Mouse (Mus musculus) adrenal gland, postnatal 36 days (tissue): Measurements from ENCODE around the gene Gng7. TPM values are rescaled to one million over a fixed set of nuclear protein-coding genes. Genes with fewer than 3 reads are reported as not detected.

Source experiments
- DNase-seq, 2 experiments: peaks; one replicate each; pipeline ENCODE4 v3.0.0; 2021; ENCODE audit warnings: mixed read lengths in 1 of 2
- total RNA-seq, 2 experiments: library from RNA; stranded (reverse); gene quantifications; 2 replicates each; pipeline ENCODE4 v1.2.3; 2021

Gng7 gene
- total RNA-seq, 2 experiments from 2014 or later: 6.4 to 6.7 TPM

DNA sequence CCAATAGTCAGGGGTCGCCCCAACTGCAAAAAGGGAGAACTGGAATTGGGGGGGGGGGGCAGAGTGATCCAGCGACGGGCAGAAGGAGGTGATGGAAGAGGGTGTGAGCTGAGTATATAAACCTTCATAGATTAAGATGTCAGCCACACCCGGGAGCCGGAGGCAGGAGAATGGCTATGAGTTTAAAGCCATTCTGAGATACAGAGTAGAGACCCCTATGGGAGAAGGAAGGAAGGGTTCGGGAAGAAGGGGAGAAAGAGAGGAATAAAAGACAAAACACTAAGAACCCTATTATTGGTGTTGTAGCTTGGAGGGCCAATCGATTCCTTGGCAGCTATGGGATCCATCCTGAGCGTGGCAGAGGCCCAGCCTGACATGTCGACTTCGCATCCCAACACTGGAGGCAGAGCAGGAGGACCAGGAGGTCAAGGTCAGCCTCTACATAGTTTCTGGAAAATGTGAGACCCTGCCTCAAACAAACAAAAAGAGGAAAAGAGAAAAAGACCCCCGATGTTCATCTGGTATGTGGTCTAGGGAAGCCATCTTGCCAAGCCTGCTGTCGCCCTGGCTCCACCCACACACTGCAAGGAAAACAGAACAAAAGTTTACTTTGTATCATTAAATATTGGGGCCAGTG, 11.0 kb upstream of the Gng7 start, which contains the start of gene Diras1:
TSS of gene Diras1 (minus strand) at position 24 of the 637 bp plus-strand sequence.
- DNase-seq: no peak

DNA sequence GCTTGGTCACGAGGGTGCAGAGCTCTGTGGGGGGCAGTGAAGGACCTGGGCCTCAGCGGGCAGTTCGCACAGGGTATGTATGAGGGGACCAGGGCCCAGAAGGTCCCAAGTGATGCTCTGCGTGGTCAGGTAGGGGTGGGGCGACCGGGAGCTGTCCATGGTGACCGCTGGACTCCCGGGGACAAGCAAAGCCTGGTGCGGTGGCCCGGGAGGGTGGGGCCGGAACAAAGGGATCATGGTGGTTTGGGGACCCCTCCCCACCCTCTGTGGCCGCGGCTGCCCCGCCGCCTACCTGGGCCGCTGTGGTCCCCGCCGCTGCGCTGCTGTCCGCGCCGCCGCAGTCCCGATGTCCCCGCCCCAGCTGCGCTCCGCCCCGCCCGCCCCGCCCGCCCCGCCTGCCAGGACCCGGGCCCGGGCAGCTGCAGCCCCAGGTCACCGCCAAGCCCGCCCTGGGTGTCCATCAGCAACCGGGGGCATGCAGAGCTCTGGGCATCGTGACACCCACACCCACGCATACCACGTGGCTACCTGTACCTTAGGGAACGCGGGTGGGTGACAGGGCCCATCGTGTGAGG, 10.4 kb upstream of the Gng7 start:
- peak; percentile 38 to 53 for DNase-seq

DNA sequence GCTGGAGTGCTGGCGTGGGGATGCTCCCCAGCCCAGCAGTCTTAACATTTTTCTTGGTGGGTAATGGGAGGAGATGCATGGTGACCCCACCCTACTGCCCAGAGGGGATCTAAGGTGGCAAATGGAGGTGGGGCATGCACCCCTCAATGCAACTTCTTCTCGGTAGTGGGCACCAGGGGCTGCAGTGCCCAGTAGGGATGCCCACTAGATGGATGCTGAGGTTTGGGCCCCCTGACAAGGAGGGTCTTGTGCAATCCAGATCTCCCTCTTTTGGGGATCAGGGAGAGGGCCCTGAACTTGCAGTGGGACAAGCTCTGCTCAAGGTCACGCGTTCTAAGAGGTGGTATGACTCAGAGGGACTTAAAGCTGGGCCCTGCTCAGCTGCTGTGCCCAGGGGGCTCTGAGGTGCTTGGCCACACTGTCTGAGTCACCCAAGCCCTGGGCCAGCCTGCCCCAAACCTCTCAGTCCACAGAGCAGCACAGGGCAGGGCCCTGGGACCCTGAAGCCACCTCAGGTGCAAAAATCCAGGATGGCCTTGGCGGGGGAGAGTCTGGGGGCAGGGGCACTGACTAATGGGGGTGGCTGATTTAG, 9.7 kb upstream of the Gng7 start:
- no peak for DNase-seq

DNA sequence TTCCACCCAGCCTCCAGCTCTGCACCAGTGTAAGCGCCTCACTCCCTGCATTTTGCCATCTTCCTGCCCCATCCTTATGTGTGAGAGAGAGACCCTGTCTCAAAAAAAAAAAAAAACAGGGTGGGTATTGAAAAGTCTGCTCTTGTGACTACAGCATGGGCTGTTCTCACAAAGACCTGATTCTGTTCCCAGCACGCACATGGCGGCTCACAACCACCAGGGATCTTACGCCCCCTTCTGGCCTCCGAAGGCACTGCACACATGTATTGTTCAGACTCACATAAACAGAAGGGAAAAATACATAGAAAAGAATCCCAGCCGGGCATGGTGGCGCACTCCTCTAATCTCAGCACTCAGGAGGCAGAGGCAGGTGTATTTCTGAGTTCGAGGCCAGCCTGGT, 8.0 kb upstream of the Gng7 start:
- no peak for DNase-seq

DNA sequence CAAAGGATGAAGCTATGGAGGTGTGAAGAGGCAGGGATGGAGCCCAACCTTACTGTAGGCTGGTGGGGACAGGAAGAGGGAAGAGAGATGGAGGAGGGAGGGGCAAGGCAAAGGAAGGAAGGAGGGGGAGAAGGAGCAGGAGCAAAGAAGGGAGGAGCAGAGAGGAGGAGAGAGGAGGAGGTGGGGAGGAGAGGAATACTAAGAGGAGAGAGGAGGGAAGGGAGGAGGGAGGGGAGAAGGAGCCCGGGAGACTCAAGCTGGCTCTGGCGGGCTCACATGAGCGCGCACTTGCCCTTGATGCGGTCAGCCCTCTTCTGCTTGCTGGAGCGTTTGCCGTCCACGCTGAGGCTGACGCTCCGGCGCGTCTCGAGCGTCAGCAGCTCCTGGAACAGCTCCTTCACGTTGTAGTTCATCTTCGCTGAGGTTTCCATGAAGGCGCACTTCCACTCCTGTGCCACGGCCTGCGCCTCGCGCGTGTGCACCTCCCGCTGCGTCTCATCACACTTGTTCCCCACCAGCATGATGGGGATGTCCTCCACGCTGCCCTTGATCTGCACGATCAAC, 6.9 kb upstream of the Gng7 start:
- DNase-seq: no peak

DNA sequence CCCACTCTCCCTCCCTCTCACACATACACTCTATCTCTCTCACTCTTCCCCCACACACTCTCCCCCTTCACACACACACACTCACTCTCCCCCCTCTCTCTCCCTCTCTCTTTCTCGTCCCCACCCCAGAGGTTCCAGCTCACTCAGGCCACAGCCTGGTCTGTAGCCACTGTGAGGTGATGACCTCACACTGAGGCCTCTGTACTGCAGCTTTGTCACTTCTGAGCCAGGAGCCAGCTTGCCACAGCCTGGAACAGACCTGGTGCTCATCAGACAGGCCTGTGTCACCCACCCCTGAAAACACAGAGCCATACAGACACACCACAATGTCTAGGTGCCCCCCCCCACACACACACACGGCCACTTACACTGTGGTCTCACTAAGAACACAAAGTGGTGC, 5.5 kb upstream of the Gng7 start:
- DNase-seq: no peak

DNA sequence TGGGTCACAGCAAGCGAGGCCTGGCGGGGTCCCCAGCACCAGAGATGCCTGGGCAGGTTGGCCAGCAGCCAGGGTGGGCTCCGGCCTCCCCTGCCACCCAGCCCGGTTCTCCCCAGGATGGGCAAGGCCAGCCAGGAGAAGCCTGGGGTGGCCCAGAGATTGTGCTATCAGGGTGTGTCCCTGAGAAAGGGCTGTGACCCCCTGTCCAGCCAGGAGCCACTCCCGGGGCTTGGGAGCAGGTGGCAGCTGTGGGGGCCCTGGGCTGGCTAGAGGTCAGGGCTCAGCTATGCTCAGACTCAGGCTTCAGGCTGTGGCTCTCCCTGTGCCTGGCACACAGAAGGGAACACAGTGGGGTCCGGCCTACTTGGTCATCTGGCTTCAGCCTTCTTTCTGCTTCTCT, 4.9 kb upstream of the Gng7 start:
- DNase-seq: no peak

DNA sequence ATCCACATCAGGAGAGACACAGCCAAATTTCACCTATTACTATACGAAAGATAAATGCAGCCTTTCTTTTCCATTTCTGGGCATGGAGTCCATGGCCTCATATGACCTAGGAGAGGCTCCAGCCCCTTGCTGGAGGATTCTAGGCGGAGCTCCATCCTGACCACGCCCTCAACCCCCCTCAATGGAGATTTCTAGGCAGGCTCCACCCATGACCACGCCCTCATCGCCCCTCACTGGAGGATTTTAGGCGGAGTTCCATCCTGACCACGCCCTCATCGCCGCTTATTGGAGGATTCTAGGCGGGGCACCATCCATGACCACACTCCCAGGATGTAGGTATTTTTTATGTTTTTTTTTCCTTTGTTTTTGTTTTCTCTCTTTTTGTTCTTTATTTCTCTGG, 3.6 kb upstream of the Gng7 start:
- peak in 1 of 2 experiments; percentile 51 for DNase-seq

DNA sequence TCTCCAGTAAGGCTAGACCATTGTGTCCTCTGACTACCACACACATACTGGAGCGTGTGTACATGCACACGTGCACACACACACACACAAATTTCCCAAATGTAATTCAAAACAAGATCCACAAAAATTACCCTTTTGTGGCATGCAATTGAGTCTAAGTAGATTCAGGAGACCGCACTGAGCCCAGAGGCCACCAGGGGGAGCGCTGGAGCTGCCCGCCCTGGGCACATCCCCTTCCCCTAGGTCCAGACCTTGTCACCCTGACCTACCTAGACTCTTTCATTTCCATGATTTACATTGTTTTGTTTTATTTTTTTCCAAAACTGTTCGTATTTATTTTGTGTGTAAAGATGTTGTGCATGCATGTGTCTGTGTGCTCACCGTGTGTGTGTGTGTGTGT, 1.9 kb upstream of the Gng7 start:
- DNase-seq: peak; percentile 73 to 88

DNA sequence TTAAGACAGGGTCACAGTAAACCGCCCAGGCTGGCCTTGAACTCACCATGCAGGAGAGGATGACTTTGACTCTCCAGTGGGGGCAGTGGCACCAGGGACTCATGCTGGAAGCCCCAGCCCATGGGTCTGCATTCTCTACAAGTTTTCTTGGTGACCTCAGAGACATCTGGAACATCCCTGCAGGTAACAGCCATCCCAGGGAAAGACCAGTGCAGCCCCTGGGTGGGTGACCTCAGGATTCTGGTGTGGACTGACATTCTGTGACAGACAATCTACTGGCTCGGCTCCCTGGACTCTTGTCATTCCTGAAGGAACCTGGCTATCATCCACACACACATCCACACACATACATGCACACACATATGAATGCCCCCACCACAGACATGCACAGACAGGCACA, 921 bp upstream of the Gng7 start:
- DNase-seq: no peak

DNA sequence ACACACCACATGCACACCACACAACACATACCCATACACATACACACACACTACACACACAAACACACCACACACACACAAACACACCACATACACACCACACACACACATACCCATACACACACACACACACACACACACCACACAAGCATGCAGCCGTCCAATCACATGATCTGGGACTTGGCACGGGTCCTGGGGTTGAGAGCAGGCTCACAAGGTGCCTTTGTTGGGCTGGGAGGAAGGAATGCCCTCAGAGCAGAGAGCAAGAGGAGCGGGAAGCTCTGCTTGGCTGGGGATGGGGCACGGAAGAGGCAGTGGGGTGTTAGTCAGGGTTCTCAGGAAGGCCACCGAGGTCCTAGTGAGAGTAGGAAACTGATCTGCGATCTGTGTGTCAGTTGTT, 3.9 kb downstream of the Gng7 start:
- no peak for DNase-seq

DNA sequence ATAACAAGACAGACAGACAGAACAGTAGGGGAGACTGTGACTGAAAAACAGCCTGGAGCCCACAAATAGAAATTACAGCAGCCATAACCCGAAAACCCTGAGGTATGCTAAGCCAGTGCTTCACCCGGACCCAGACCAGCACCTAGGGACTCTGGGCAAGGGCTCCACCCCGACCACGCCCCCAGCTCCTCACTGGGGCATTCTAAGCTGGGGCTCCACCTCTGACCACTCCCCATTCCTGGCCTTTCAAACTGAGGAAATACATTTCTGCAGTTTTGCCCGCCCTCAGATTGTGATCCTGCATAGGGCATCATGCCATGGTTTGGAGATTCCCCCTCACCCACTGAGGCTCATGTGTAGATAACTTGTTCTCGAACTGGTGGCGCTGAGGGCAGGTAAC, 7.5 kb downstream of the Gng7 start:
- peak; percentile 25 to 55 for DNase-seq

DNA sequence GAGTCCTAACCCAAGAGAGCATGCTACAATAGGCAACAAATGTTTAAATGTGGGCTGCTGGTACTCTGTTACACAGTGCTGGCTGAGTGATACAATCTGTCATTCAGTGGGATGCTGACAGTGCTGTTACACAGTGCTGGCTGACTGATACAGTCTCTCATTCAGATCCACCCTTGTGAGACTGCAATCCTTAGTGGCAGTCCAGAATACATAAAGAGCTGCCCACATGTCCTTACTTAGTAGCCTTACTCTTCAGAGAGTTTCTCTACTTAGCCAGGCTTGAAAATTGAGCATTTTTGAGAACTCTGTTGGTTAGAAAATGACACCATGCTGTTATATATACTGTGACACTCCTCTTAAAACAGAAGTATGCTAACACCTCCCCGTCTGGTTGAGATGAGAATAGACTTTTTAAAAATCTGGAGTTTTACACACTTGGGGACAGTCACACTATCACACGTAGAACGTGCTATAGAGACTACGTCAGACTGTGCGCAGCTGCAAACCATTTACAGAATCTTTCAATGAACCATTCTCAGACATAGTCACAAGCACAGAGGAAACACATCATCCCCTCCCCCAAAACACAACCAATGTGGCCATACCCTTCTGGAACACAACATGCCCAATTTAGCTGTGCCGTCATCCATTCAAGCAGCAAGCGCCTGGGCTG, 8.6 kb downstream of the Gng7 start:
- no peak for DNase-seq

DNA sequence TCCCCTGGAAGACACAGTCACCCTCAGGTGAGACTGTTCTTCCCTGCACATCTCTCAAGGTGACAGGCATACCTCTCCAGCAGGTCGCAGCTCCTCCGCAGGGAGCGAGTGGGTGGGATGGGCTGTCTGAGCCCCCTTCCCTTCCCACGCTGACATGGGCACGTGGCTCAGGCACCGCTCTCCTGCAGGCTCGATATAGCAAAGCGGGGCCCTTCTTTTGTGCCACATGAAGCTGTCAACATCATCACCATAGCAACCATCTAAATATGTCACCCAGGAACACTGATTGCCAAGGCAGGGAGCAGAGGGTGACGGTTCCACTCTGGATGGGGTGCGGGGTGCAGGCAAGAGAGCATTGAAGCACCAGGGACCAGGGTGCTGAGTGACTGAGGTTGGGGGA, 13.6 kb downstream of the Gng7 start:
- DNase-seq: no peak

DNA sequence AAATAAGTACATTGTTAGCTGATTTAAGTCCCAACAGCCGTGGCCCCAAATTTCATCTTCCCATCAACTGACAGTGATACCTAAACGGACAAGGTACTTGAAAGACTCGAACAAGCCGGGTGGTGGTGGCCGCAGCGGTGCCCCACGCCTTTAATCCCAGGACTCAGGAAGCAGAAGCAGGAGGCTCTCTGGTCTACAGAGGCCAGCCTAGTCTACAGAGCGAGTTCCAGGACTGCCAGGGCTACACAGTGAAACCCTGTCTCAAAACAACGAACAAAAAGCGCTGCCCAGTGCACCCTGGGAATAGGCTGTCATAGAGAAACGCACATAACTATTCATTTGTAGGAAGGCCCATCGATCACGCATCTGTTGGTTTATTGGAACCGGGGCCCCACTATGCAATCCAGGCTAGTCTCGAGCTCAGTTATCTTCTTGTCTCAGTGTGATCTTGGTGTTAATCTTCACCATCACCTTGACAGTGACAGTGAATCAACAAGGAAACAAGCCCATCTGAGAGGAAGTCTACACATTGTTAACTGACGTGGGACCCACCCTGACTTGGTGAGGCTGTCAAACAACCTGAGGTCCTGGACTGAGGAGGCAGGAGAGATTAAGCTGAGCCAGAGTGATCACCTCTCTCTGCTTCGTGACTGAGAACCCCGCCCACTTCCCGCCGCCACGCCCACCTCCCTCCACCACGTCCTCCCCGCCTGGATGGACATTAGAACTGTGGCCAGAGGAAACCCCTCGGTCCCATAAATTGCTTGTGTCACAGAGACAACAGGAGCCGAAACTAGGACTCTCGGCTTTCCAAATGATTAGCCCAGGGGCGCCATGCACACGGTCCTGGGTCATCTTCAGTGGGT, 14.3 kb downstream of the Gng7 start:
- no peak for DNase-seq

DNA sequence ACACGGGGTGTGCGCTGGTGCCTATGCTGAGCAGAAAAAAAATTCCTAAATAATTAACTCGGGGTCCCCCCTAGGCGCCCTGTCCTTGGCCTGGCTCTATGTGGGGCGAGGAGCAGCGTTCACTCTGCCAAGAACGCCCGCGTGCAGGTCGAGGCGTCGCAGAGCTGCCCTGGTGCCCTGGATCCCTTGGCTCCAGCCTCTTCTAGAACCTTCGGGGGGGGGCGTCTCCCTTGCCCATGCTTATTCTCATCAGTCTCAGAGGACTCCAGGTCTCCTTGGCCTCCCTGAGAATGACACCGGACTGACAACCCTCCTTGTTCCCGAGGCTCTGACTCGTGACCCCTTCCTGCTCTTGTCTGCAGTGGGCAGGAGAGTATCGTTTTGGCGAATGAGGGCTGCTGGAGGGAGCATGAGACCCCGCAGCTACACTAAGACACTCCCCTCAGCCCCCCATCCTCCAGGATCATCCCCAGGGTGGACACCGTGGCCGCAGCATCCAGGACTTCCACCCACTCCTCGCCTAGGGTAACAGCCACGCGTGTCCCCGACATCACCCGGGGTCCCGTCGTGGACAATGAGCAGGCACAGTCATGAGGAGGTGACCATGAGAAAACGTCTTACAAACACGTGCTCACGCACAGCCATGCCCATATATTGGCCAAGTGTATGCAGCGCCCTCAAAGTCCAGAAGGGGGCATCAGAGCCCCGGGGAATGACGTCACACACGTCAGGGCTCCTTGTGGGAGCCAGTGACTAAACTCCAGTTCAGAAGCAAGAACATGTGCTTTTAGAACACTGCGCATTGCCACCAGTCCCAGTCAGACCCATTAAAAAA, 15.2 kb downstream of the Gng7 start:
- DNase-seq: peak; percentile 87 to 89

DNA sequence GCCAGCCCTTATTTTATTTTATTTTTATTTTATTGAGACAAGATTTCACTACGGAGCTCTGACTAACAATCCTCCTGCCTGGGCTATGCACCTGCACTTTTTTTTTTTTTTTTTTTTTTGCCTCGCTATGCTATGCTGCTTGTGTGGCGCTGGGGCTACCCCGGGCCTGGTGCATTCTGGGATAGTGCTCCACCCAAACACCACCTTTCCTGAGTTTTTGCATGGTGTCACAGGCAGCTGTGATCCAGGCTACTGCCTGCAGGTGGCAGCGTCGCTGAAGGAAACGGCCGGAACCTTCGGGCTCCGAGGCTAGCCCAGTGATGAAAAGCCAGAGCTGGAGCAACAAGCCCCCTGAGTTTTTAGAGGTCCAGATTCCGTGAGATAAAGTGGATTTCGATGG, 16.0 kb downstream of the Gng7 start:
- DNase-seq: peak; percentile 55 to 64

DNA sequence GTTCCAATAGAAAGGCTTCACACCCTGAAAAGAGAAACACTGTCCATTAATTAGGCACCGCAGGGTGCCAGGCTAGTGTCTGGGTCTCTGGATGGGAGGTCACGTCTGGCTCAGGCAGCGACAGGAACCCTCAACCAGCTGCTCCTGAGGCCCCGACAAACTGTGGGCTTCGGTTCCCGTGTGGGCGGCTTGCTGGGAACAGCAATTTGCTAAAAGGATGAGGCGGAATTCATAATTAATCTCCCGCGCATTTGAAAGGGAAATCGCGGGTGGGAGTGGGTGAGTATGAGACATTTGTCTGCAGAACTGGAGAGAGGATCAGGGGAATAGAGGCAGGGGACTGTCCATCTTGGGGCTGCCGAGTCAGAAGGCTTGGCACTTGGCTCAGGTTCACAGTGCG, 16.7 kb downstream of the Gng7 start:
- no peak for DNase-seq

DNA sequence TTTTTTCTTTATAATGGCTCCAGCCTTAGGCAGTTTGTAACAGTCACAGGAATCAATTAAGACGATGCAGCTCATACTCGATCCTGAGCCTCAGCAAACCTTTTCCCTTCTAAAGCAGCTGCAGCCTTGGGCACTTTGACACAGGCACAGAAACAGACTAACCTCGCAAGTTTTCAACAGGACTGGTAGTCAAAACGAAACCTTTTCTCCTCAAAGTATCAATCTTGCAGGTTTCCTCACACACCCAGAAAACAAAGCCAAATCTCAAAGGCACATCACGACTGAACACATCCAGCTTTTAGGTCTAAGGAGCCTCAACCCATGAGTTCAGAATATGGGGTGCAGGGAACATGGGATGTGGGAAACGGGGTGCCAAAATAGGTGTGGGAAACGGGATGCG, 17.4 kb downstream of the Gng7 start:
- DNase-seq: no peak

DNA sequence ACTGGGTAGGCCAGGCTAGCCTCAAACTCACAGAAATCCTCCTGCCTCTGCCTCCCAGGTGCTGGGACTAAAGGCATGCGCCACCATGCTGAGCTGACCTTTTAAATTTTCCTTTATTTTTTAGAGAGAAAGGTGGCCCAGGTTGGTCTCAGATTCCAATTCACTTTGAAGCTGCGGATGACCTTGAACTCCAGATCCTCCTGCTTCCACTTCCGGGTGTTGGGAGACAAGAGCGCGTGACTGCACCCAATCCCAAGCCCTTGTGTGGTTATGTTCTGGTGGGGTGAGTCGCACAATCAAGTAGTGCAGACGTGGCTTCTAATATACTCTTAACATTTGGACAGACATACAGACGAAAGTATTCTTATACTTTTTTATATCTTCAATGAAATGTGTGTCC, 18.2 kb downstream of the Gng7 start:
- DNase-seq: no peak

DNA sequence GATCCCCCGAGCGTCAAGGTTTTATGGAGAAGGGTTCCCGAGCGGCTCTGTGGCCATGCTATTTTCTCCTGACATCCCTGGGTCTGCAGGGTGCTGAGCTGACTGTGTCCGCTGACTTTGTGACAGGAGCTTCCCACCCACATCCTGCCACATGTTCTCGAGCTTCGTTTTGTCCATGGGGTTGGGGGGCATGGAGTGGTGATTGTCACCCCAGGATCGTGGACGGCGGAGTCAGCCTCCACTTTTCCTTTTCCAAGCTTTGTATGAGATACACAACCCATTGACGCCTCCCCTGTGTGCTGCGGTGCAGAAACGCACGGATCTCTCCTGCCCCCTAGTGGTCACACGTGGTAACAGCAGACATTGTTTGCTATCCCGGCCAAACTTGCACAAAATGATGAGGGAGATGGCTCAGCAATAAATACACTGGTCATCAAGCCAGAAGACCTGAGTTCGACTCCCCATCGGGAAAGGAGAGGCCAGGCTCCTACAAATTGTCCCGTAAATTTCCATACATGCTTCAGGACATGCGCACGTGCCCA, 19.6 kb downstream of the Gng7 start:
- peak; percentile 84 to 87 for DNase-seq
